Mouse (Mus musculus) cerebellum, postnatal 10 days (tissue): ENCODE measurements around the gene Dchs1.

Experiments used
- DNase-seq, 2 experiments: peaks; one replicate each; pipeline ENCODE4 v3.0.0; 2021; ENCODE audit warnings: mixed read lengths in 2 of 2

Dchs1 gene

DNA sequence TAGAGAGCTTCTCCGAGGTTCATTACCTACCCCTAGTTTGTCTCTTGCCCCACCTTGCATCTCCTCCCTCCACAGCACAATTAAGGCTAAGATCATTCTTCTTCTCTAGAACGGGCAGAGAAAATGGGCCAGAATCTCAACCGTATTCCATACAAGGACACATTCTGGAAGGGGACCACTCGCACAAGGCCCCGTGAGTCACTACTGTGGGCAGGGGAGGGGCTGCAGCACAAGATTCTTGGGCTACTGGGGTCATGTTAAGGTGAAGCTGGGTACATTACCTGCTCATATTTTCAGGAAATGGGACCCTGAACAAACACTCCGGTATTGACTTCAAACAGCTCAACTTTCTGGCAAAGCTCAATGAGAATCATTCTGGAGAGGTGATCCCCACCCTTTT, 46.6 kb downstream of the Dchs1 start:
- no peak for DNase-seq

DNA sequence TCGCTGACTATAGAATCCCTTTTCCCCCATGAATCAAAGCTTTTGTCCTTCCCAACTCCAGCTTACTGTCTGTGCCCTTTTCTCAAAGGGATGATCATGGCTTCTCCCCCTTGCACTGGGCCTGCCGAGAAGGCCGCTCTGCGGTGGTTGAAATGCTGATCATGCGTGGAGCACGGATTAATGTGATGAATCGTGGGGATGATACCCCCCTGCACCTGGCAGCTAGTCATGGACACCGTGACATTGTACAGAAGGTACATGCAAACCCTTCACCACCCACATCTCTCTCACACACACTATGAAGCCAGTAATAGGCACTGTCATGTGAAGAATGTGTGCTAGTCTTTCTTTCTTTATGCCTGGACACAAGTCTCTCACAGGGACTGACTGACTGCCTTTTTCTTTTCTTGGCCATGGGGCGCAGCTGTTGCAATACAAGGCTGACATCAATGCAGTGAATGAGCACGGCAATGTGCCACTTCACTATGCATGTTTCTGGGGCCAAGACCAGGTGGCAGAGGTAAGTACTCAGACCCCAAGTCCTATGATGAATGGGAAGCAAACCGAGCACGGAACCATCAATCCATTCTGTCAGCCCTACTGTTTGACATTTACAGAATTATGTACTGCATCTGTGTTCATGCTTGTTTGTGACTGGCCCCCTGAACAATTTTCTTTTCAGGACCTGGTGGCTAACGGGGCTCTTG, 47.2 kb downstream of the Dchs1 start:
- DNase-seq, result no peak

DNA sequence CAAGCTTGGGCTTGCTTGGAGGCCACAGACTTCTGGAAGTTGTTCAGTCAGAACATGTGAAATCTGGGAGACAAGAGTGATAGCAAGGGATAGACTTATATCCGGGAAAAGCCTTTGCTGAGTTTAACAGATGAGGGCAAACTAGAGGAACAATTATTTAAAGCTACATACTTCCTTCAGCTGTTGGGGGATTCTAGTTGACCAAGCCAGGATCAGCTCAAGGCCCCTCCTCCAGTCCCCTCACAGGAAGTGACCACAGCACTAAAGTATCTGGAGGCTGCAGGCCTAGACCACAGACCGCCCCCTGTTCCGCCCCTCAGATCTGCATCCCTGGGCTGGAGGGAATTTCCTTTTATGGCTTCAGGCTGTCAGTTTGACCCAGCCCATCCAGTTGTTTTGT, 48.5 kb downstream of the Dchs1 start:
- DNase-seq, result no peak

DNA sequence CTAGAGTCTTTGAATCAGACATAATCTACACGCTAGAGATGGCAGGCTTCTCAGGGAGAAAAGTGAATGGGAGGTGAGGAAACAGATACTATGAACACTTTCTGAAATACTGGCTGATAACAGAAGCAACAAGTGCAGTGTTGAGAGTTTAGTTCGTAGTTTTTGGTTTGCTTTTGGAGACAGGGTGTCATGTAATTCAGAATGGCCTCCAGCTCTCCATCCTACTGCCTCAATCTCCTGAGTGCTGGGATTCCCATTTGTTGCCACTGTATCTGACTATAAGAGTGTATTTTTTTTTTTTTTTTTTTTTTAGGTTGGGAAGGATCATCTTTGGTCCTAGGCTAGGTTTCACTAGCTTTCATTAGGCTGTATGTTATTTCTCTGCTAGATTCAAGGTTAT, 49.2 kb downstream of the Dchs1 start:
- DNase-seq, result no peak

DNA sequence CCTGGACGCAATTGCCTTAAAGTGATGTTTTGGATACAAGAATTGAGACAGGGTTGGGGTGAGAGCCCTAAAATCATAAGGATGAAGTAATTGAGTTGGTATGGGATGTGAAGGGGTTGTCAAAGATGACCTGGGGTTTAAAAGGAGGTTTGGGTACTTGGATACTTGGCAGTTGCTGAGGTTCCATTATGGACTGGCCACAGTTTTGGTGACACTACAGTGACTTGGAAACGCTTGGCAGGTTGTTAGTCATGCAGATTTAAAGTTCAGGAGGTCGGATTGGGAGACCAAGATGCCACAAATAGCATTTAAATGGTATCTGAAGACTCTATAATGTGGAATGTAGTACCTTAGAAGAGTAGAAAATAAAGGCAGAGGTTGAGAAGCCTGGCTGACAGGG, 49.8 kb downstream of the Dchs1 start:
- no peak for DNase-seq

DNA sequence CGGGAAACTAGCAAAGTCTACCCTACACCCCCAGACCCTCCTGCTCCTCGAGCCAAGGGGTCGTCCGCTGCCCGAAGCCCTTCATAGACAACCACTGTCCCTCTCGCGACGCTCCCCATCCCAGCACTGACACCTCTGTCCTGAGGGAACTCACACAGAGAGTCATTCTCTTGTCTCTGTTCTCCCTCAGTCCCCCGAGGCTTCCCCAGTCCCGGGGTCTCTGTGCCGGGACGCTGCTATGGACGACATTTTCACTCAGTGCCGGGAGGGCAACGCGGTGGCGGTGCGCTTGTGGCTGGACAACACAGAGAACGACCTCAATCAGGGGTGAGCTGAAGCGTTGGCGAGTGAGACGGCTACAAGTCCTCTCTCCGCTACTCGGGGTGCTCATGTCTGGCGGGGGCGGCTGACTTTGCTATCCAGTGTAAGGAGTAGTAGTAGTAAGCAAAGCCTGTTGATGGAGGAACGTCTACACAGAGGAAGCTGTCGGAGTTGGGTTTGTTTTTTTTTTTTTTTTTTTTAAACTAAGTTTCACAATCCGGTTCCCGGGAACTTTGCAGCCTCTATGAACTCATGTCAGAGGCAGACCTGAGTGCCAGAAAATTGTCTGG, 50.4 kb downstream of the Dchs1 start, which contains the start of gene Rrp8:
Rrp8 (minus strand) TSS at position 475 of the 611 bp plus-strand sequence.
- DNase-seq, result peak; percentile 49 to 58

DNA sequence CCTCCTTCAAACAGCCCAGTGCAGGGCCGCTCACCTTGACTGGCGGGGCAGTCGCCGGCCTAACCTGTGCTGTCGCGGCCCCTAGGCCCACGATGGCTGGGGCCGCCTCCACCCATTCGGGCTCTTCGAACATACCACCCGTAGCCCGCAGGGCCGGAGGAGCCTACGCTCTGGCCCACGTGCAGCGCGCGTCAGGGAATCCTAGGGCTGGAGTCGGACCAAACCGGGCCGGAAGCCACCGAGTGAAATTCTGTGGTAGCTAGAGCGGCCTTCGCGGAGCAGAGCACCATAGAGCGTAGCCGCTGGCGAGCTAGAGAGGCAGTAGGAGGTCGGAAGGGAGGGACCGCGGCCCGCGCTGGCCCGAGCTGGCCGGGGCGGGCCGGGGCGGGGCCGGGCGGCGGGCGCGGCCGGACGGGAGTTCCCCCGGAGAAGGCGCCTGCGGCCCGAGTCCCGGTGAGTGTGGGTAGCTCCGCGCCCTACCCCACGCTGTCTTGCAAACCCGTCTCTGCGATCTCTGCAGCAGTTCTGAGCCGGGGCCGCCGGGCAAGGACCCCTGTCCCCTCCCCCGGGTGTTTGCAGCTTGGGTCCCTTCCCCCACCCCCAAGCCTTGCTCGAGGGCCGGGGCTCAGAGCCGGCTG, 51.1 kb downstream of the Dchs1 start, which contains the start of gene Ilk:
Ilk (plus strand) TSS at position 329 of the 638 bp plus-strand sequence.
- peak; percentile 92 to 93 for DNase-seq

DNA sequence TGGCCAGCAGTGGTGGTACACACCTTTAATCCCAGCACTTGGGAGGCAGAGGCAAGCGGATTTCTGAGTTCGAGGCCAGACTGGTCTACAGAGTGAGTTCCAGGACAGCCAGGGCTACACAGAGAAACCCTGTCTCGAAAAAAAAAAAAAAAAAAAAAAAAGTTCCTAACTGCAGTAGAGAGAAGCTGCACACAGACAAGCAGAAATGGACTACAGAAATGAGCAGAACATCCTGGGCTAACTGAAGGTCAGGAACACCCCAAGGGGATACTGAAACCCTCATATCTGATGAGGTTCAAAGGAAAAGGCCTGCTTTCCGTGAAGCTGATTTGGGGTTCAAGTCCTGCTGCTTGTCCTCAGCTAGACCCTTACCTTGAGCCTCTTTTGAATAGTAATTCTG, 52.0 kb downstream of the Dchs1 start:
- peak in 1 of 2 experiments; percentile 2 for DNase-seq

DNA sequence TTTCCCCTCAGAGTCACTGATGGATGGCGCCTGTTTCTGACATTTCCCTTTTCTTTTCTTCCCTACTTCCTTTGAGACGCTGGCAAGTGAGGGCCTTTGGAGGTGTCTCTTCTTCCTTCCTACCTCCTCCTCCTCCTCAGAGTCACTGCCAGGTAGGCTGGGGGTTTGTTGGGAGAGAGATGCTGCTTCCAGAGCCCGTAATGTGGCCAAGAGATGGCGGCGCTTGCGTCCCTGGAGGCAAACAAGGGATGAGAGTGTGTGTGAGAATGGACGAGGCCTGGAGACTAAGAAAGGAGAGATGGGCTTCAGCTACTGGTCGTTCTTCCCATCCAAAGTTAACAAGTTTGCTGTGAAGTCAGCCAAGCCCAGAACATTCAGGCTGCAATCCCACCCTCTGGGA, 52.6 kb downstream of the Dchs1 start:
- peak in 1 of 2 experiments; percentile 3 for DNase-seq

DNA sequence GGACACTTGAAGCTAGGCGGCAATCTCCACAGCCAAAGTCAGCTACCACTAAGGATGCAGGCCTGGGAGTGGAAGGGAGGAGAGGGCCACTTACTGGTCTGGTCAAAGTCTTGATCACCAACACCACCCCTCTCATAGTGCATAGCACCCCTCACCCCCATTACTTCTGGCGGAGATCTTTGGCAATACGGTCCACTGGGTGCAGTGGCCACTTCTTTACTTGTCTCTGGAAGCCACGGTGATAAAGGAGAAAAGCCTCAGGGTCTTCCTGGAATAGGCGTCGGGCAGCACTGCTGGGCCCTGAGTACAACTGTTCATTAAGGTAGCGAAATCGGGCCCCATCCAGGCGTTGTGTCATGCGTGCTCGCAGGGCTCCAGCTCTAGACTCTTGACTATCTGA, 53.6 kb downstream of the Dchs1 start:
- no peak for DNase-seq

DNA sequence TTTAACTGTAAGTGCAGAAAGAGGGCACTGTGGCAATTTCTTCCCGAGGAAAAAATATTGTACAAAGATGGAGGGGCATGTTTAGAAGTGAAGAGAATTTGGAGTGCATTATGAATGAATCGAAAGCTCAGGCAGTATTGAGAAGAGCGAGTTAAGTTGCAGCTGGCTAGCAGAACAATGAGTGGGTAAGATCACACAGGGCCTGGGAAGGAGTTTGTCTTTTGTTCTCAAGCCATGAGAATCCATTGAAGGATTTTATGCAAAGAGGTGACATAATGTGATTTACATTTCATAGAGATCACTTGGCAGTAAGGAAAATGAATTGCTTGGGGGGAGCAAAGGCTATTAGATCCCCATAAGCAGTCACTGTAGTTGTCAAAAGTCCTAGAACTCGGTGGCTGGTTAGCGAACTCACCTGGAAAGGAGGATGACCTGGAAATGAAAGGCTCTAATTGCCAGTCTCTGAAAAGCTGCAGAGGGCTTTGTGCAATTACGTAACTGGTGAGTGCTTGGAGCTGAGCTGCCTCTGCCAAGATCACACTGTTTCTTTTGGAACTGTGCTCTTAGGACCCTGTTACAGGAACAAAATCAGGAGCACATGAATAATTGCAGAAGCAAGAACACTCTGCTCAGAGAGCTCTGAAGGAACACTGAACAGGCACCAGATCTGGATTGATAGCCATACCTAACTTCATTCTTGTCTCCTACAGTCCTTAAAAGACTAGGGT, 58.6 kb downstream of the Dchs1 start:
- no peak for DNase-seq

DNA sequence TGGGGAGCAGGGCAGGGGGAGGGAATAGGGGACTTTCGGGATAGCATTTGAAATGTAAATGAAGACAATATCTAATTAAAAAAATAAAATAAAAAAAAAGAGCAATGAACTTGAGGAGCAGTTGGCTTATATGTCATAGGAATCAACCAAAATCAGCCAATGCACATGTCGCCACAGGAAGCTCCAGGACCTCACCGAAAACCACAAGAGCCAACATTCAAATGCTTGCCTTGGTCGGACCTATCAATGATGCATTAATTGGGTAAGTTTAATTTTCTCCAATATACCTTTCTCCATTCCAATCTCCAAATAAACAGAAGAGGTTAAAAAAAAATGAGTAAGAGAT, 60.5 kb downstream of the Dchs1 start:
- DNase-seq, result no peak

DNA sequence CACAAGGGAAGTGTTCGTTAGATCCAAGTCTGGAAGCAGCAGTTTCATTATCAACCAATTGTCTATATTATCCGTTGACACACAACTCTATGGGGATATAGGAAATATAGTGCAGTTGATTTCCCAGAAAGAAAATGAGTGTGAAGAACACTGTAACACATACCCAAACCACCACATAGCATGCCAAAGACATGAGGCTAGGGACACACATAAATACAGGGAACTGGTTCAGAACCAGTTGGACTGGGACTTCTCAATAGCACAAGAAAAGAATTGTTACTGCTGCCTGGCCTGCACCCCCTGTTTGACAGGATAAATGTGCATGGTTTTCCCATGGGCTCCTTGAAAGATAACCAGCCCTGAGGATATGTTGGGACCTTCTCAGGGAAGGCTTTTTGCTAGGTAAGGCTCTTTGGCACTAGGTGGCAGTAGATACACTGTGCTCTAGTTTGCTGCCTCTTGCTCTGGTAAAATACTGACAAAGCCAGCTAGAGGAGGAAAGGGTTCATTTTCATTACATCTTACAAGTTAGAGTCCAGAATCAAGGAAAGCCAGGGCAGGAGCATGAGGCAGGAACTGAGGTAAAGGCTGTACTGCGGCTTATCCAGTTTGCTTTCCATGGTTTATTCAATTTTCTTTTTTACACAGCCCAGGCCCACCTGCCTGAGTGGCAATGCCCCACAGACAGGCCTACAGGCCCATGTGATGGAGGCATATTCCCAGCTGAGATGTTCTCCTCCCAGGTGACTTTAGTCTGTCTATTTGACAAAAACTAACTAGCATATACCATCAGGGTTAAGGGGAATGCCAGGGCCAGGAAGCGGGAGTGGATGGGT, 61.1 kb downstream of the Dchs1 start:
- peak; percentile 69 to 78 for DNase-seq

DNA sequence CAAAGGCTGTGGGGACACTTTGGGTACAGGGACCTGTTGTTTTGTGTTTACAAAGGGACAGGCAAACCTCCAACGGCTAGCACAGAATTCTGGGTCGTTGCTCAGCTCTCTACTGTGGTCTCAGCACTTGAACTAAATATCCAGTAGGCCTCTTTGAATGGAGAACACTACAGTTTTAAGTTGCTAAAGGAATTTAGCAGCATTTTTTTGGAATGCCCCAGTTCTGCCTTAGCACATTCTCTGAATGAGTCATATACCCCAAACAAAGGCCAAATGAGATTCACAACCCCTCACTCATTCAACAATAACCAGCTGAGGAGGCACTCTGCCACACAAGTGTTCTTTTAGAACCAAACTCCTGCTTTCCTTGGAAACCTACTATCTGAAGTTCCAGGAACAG, 65.5 kb downstream of the Dchs1 start:
- no peak for DNase-seq

DNA sequence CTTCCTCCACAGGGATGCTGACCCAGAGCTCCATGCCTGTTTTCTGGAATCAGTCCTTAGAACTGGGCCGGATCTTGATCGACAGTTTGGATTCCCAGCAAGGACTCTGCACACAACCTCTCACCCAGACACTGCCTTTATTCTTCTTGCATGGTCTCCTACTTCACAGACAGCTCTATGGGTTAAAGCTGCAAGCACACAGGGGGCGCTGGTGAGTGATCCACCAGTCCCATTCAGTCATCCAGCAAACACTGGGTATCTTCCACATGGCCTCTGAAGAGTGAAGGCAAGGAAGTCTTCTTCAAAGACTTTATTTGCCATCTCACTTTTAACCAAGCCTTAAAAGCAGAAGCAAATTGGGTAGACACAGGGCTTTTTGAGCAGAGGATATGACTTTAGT, 72.1 kb downstream of the Dchs1 start:
- no peak for DNase-seq

DNA sequence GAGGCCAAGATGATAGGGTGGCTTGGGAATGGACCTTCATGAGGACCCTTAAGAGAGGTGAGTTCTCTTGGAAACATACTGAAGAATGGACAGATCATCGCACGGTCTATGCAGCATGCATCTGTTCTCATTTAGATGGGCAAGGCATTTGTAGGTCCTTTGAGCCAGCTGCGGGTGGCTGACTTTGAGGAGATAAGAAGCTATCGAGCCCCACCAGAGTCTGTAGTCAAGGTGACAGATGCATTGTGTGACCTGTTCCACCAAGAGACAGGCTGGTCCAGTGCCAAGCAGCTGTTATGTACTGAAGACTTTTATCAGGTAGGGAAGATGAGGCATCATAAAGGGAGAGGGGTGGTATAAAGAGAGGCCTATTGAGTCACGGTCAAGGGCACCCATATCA, 78.7 kb downstream of the Dchs1 start:
- DNase-seq, result no peak

DNA sequence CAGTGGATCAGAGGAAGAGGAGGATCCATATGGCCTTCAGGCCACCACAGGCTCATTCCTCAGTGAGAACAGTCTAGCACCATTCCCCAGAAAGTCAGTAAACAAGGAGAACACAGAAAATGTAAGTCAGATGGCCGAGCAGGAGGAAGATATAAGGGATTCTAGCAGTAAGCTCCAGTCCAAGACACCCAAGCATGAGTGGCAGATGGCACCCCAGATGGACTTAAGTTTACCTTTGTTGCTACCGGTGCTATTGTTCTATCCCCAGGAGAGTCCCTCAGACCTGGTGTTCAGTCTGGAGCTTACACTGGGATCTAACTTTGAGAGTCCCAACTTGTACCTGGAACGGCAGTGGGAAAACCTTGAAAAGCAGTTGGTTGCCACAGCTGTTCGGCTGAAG, 83.6 kb downstream of the Dchs1 start:
- no peak for DNase-seq

DNA sequence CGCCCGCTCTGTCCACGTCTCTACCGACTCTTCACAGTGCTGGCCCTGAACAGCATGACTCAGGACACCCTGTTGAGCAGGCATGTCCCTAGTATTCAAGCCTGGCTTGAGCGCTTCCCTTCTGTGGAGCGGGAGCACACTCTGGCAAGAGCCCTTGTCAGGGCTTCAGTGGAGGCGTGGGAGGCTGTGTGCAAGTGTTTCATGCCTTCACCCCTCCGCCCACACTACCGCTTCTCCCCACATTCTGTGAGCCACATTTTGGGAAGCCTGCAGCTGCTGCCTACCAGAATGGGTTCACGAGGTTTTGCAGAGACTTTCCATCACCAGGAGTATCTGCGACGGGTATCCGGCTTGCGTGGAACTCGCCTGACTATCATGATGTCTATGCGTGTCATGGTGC, 84.3 kb downstream of the Dchs1 start:
- no peak for DNase-seq
